Mouse (Mus musculus) intestine, embryonic 15.5 days (tissue): Measurements from ENCODE around the gene Myh3. TPM values are rescaled to one million over a fixed set of nuclear protein-coding genes. Genes with fewer than 3 reads are reported as not detected.

Experiments used
- ATAC-seq: fragments of 200-750 bp; cut with Nextera tagmentation; 2 replicates; pipeline ENCODE4 v1.8.0; 2017; ENCODE audit warnings: moderate TSS enrichment, moderate library complexity
- H3K27ac ChIP-seq: fragments of 300-500 bp; sonication (generic); 2 replicates; pipeline ENCODE4 v1.5.1; 2015; ENCODE audit warnings: mild to moderate bottlenecking, inconsistent platforms
- H3K27me3 ChIP-seq: fragments of 300-500 bp; sonication (generic); replicated peaks from 2 replicates; pipeline ENCODE4 v1.6.1; 2015; ENCODE audit warnings: inconsistent platforms
- H3K36me3 ChIP-seq: fragments of 300-500 bp; sonication (generic); 2 replicates; pipeline ENCODE4 v1.6.1; 2015; ENCODE audit warnings: inconsistent platforms
- H3K4me1 ChIP-seq: fragments of 300-500 bp; sonication (generic); replicated peaks from 2 replicates; pipeline ENCODE4 v1.6.1; 2015; ENCODE audit warnings: inconsistent platforms
- H3K4me2 ChIP-seq: fragments of 300-500 bp; sonication (generic); replicated peaks from 2 replicates; pipeline ENCODE4 v1.6.1; 2015; ENCODE audit warnings: mild to moderate bottlenecking, inconsistent platforms
- H3K4me3 ChIP-seq: fragments of 300-500 bp; sonication (generic); replicated peaks from 2 replicates; pipeline ENCODE4 v1.5.1; 2015; ENCODE audit warnings: inconsistent platforms
- H3K9ac ChIP-seq: fragments of 300-500 bp; sonication (generic); 2 replicates; pipeline ENCODE4 v1.6.1; 2015; ENCODE audit warnings: inconsistent platforms
- H3K9me3 ChIP-seq: fragments of 300-500 bp; sonication (generic); 2 replicates; pipeline ENCODE4 v1.6.1; 2016; ENCODE audit warnings: inconsistent platforms
- WGBS: fragments of 180-500 bp; shearing (Covaris S2); methylation state at CpG from one replicate; pipeline ENCODE4 v1.1.7; 2015; 5-methylcytosine and 5-hydroxymethylcytosine counted together
- polyA plus RNA-seq: library from polyadenylated mRNA; unstranded; fragments of >200 nt; fragmentation: Nextera tagmentation; extraction: Ambion mirVana; gene quantifications from 2 replicates; pipeline ENCODE4 v1.2.1, GENCODE M21; 2015

The Myh3 gene
- polyA plus RNA-seq, 1 experiment from 2014 or later, result 1.2 TPM

- H3K9ac ChIP-seq, result no peak overlapping the region
- H3K9me3 ChIP-seq, result no peaks in the 10 kb centered on the region
- H3K4me2 ChIP-seq, result no peak overlapping the region
- WGBS, result 93% methylated on average over 5 of the region's 5 CpGs
- ATAC-seq, result no peak
- H3K4me3 ChIP-seq, result no peak overlapping the region
- H3K27me3 ChIP-seq, result no peaks in the 10 kb centered on the region
- no peaks in the 10 kb centered on the region for H3K4me1 ChIP-seq
- no peaks in the 10 kb centered on the region for H3K36me3 ChIP-seq
- no peak overlapping the region for H3K27ac ChIP-seq
Measured at GRCm38 (mm10) chr11:67093652-67094051, 15.6 kb downstream of the Myh3 start.

DNA sequence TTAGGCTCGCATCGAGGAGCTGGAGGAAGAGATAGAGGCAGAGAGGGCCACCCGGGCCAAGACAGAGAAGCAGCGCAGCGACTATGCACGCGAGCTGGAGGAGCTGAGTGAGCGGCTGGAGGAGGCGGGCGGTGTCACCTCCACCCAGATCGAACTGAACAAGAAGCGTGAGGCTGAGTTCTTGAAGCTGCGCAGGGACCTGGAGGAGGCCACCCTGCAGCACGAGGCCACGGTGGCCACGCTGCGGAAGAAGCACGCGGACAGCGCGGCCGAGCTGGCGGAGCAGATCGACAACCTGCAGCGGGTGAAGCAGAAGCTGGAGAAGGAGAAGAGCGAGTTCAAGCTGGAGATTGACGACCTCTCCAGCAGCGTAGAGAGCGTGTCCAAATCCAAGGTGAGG is 16.4 kb downstream of the Myh3 start:
- Histone ChIP-seq H3K27me3 (no peaks in the 10 kb centered on the region), H3K4me1 (no peaks in the 10 kb centered on the region), H3K9me3 (no peaks in the 10 kb centered on the region), H3K4me2 (no peak overlapping the region), H3K27ac (no peak overlapping the region), H3K36me3 (no peaks in the 10 kb centered on the region), H3K4me3 (no peak overlapping the region), H3K9ac (no peak overlapping the region)
- ATAC-seq, result no peak
- 69% methylated on average over 29 of the region's 29 CpGs for WGBS

DNA sequence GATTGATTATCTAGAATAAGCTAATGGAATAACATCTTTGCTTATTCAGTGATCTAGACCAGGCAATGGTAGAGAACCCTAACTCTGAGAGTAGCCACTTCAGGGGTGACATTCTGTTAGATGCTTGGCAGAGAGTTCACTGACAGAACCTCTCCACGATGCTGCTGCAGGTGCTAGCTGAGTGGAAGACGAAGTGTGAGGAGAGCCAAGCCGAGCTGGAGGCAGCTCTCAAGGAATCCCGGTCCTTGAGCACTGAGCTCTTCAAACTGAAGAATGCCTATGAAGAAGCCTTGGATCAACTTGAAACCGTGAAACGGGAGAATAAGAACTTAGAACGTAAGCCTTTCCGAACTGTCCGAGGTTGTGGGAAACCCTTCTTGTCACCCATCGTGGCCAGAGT is 19.6 kb downstream of the Myh3 start:
- H3K4me2 ChIP-seq, result no peak overlapping the region
- ATAC-seq, result no peak
- H3K9ac ChIP-seq, result no peak overlapping the region
- H3K36me3 ChIP-seq, result no peaks in the 10 kb centered on the region
- no peak overlapping the region for H3K27ac ChIP-seq
- H3K27me3 ChIP-seq, result no peaks in the 10 kb centered on the region
- H3K4me3 ChIP-seq, result no peak overlapping the region
- no peaks in the 10 kb centered on the region for H3K9me3 ChIP-seq
- 91% methylated on average over 10 of the region's 10 CpGs for whole genome bisulfite sequencing
- no peaks in the 10 kb centered on the region for H3K4me1 ChIP-seq

DNA sequence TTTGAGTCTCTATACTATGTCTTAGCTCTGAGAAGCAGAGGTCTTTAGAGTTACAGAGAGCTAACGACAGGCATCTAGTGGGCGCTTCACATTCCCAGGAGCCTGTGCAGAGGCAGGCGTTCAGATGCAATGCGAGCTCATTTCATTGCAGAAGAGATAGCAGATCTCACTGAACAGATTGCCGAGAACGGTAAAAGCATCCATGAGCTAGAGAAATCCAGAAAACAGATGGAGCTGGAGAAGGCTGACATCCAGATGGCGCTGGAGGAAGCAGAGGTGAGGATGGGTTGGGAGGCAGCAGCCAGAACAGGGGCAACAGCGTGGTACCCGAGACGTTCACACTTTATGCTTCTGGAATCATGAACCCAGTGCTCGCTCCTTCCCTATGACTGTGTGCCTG is 20.3 kb downstream of the Myh3 start:
- Histone ChIP-seq H3K9ac (no peak overlapping the region), H3K36me3 (no peaks in the 10 kb centered on the region), H3K4me1 (no peaks in the 10 kb centered on the region), H3K4me2 (no peak overlapping the region), H3K27ac (no peak overlapping the region), H3K4me3 (no peak overlapping the region), H3K9me3 (no peaks in the 10 kb centered on the region), H3K27me3 (no peaks in the 10 kb centered on the region)
- 74% methylated on average over 11 of the region's 11 CpGs for WGBS
- no peak for ATAC-seq

- Histone ChIP-seq H3K4me2 (no peak overlapping the region), H3K9me3 (no peaks in the 10 kb centered on the region), H3K4me3 (no peak overlapping the region), H3K36me3 (no peaks in the 10 kb centered on the region), H3K27ac (no peak overlapping the region), H3K27me3 (no peaks in the 10 kb centered on the region), H3K9ac (no peak overlapping the region), H3K4me1 (no peaks in the 10 kb centered on the region)
- 92% methylated on average over 16 of the region's 16 CpGs for WGBS
- no peak for ATAC-seq
Measured at GRCm38 (mm10) chr11:67099241-67099640, 21.1 kb downstream of the Myh3 start.

GRCm38 (mm10) chr11:67100169-67100568 is 22.1 kb downstream of the Myh3 start:
- no peak overlapping the region for H3K27ac ChIP-seq
- H3K27me3 ChIP-seq, result no peaks in the 10 kb centered on the region
- H3K36me3 ChIP-seq, result no peaks in the 10 kb centered on the region
- no peak for ATAC-seq
- 31% methylated on average over 6 of the region's 6 CpGs for WGBS
- no peaks in the 10 kb centered on the region for H3K4me1 ChIP-seq
- H3K4me3 ChIP-seq, result no peak overlapping the region
- H3K9me3 ChIP-seq, result no peaks in the 10 kb centered on the region
- no peak overlapping the region for H3K9ac ChIP-seq
- H3K4me2 ChIP-seq, result no peak overlapping the region

DNA sequence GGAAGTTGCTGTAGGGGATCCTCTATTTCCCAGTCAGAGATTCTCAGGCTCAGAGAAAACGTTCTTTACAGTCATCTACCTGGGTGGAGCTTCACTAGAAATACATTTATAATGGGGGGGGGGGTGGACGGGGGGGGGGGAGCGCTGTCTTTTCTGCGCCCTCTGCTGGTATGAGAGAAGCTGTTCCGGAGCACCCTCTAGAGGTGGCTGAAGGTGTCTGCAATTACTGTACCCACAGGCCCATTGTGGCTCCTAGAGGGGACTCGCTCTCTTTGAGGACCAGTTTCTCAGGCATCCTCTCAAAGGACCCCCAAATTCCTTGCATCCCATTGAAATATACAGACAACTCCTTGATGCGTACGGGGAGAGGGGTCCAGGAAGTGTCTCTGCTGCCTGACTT is 23.6 kb downstream of the Myh3 start:
- ATAC-seq, result peak; percentile 41; the same call in 1 of the 2 replicates
- H3K27me3 ChIP-seq, result no peaks in the 10 kb centered on the region
- no peak overlapping the region for H3K9ac ChIP-seq
- no peaks in the 10 kb centered on the region for H3K36me3 ChIP-seq
- no peaks in the 10 kb centered on the region for H3K4me1 ChIP-seq
- no peak overlapping the region for H3K27ac ChIP-seq
- H3K9me3 ChIP-seq, result no peaks in the 10 kb centered on the region
- H3K4me2 ChIP-seq, result no peak overlapping the region
- 26% methylated on average over 8 of the region's 8 CpGs for WGBS
- H3K4me3 ChIP-seq, result no peak overlapping the region

- H3K36me3 ChIP-seq, result no peaks in the 10 kb centered on the region
- no peak for ATAC-seq
- no peak overlapping the region for H3K27ac ChIP-seq
- WGBS, result 74% methylated on average over 9 of the region's 9 CpGs
- H3K9me3 ChIP-seq, result no peaks in the 10 kb centered on the region
- no peak overlapping the region for H3K4me3 ChIP-seq
- no peak overlapping the region for H3K9ac ChIP-seq
- H3K27me3 ChIP-seq, result no peaks in the 10 kb centered on the region
- H3K4me1 ChIP-seq, result no peaks in the 10 kb centered on the region
- no peak overlapping the region for H3K4me2 ChIP-seq
Measured at GRCm38 (mm10) chr11:67103256-67103655, 25.2 kb downstream of the Myh3 start.

DNA sequence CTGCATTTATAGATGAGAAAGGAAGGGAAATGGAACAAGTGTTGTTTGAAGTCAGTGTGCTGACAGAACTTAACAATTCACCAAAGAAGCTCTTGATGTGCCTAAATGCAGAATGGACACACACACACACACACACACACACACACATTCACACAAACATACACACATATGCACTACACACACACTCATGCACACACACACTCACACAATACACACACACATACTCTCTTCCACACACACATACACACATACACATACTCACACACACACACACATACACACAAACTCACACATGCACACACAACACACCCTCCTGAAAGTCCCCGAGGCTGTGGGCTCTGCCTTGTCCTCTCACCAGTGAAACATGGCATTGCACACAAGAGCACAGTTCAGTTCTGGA is 26.1 kb downstream of the Myh3 start:
- 76% methylated on average over 1 of the region's 1 CpGs for WGBS
- no peak for ATAC-seq
- H3K27ac ChIP-seq, result no peak overlapping the region

GRCm38 (mm10) chr11:67104714-67105113 is 26.6 kb downstream of the Myh3 start:
- Histone ChIP-seq H3K9me3 (no peaks in the 10 kb centered on the region), H3K9ac (no peak overlapping the region), H3K4me1 (no peaks in the 10 kb centered on the region), H3K36me3 (no peaks in the 10 kb centered on the region), H3K4me2 (no peak overlapping the region), H3K27me3 (no peaks in the 10 kb centered on the region), H3K4me3 (no peak overlapping the region), H3K27ac (no peak overlapping the region)
- no peak for ATAC-seq
- WGBS, result 73% methylated on average over 11 of the region's 11 CpGs

More for the DNA sequence above, 26.1 kb downstream of the Myh3 start:
- Histone ChIP-seq H3K9me3 (no peaks in the 10 kb centered on the region), H3K36me3 (no peaks in the 10 kb centered on the region), H3K4me3 (no peak overlapping the region), H3K4me1 (no peaks in the 10 kb centered on the region), H3K4me2 (no peak overlapping the region), H3K9ac (no peak overlapping the region), H3K27me3 (no peaks in the 10 kb centered on the region)

GRCm38 (mm10) chr11:67105689-67106088 is 27.6 kb downstream of the Myh3 start:
- 50% methylated on average over 4 of the region's 4 CpGs for WGBS
- no peaks in the 10 kb centered on the region for H3K36me3 ChIP-seq
- no peak for ATAC-seq
- H3K4me2 ChIP-seq, result no peak overlapping the region
- no peaks in the 10 kb centered on the region for H3K27me3 ChIP-seq
- no peak overlapping the region for H3K4me3 ChIP-seq
- H3K27ac ChIP-seq, result no peak overlapping the region
- no peaks in the 10 kb centered on the region for H3K9me3 ChIP-seq
- H3K9ac ChIP-seq, result no peak overlapping the region
- H3K4me1 ChIP-seq, result no peaks in the 10 kb centered on the region

- no peak overlapping the region for H3K4me3 ChIP-seq
- H3K27me3 ChIP-seq, result no peaks in the 10 kb centered on the region
- ATAC-seq, result no peak
- H3K4me2 ChIP-seq, result no peak overlapping the region
- WGBS, result 91% methylated on average over 10 of the region's 10 CpGs
- no peak overlapping the region for H3K27ac ChIP-seq
- H3K9me3 ChIP-seq, result no peaks in the 10 kb centered on the region
- H3K4me1 ChIP-seq, result no peaks in the 10 kb centered on the region
- H3K9ac ChIP-seq, result no peak overlapping the region
- H3K36me3 ChIP-seq, result no peaks in the 10 kb centered on the region
Measured at GRCm38 (mm10) chr11:67106973-67107372, 28.9 kb downstream of the Myh3 start.

- H3K27me3 ChIP-seq, result no peaks in the 10 kb centered on the region
- no peak overlapping the region for H3K9ac ChIP-seq
- H3K4me3 ChIP-seq, result no peak overlapping the region
- H3K4me1 ChIP-seq, result no peaks in the 10 kb centered on the region
- H3K9me3 ChIP-seq, result no peaks in the 10 kb centered on the region
- H3K27ac ChIP-seq, result no peak overlapping the region
- ATAC-seq, result peak; percentile 43; the same call in 1 of the 2 replicates
- H3K36me3 ChIP-seq, result no peaks in the 10 kb centered on the region
- no peak overlapping the region for H3K4me2 ChIP-seq
- WGBS, result 35% methylated on average over 5 of the region's 5 CpGs
Measured at GRCm38 (mm10) chr11:67110168-67110948, 32.3 kb downstream of the Myh3 start.
